27 mouse cellular contexts compared by ENCODE assay signal in the genomic region with DNA sequence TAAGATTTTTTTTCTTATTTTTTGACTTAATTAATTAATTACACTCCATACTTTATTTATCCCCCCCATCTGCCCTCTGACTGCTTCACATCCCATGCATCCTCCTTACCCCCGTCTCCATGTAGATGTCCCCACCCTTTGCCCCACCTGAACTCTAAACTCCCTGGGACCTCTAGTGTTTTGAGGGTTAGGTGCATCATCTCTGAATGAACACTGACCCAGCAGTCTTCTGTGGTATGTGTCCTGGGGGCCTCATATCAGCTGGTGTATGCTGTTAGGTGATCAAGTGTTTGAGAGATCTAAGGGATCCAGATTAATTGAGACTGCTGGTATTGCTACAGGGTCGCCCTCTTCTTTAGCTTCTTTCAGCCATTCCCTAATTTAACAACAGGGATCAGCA. TPM values are rescaled to one million over a fixed set of nuclear protein-coding genes. Genes with fewer than 3 reads are reported as not detected.
A peak's percentile ranks its signal among the peaks of the same experiment; 100 is the strongest.
DNase-seq lines count a peak whose midpoint lies in the region; ATAC-seq and TF ChIP-seq lines count a peak whose summit lies in the region.
"Had no signal": no experiment of that assay in that cellular context is flagged by ENCODE, and none has a peak within 500 bp of the region (broad histone marks: within the 10 kb centered on the region; RNA-seq: fewer than 3 reads in every experiment).

No protein-coding gene starts in this region.

- H3K4me1 ChIP-seq in forebrain, embryonic 15.5 days = no peaks in the 10 kb centered on the region
- no peaks in the 10 kb centered on the region for H3K4me1 ChIP-seq in forebrain, embryonic 16.5 days (replicated peaks; ENCODE audit: control insufficient read depth, insufficient read depth, low read length)
- no peaks in the 10 kb centered on the region for H3K4me1 ChIP-seq in hindbrain, embryonic 12.5 days
- no peaks in the 10 kb centered on the region for H3K4me1 ChIP-seq in hindbrain, embryonic 16.5 days (ENCODE audit: control insufficient read depth, insufficient read depth, low read depth, low read length)
- H3K4me1 ChIP-seq in kidney, postnatal 0 days (replicated peaks; ENCODE audit: insufficient read depth, low read length) = no peaks in the 10 kb centered on the region
- no peaks in the 10 kb centered on the region for H3K4me1 ChIP-seq in neural tube, embryonic 11.5 days (ENCODE audit: control insufficient read depth, insufficient read depth, low read length)
- H3K4me1 ChIP-seq: embryonic facial prominence, embryonic 15.5 days; limb, embryonic 12.5 days had no signal

- no peaks in the 10 kb centered on the region for H3K27me3 ChIP-seq in forebrain, embryonic 15.5 days
- no peaks in the 10 kb centered on the region for H3K27me3 ChIP-seq in forebrain, embryonic 16.5 days (replicated peaks; ENCODE audit: control insufficient read depth, insufficient read depth, low read length)
- H3K27me3 ChIP-seq in hindbrain, embryonic 12.5 days = no peaks in the 10 kb centered on the region
- H3K27me3 ChIP-seq in hindbrain, embryonic 16.5 days (replicated peaks; ENCODE audit: control insufficient read depth, insufficient read depth, low read length) = no peaks in the 10 kb centered on the region
- no peaks in the 10 kb centered on the region for H3K27me3 ChIP-seq in kidney, postnatal 0 days (ENCODE audit: insufficient read depth, low read length)
- H3K27me3 ChIP-seq in neural tube, embryonic 11.5 days (ENCODE audit: control insufficient read depth, insufficient read depth, low read length) = no peaks in the 10 kb centered on the region
- H3K27me3 ChIP-seq: embryonic facial prominence, embryonic 15.5 days; limb, embryonic 12.5 days had no signal

- no peak overlapping the region for H3K4me3 ChIP-seq in forebrain, embryonic 15.5 days
- no peak overlapping the region for H3K4me3 ChIP-seq in forebrain, embryonic 16.5 days (replicated peaks; ENCODE audit: low read length)
- H3K4me3 ChIP-seq in hindbrain, embryonic 12.5 days = no peak overlapping the region
- H3K4me3 ChIP-seq in hindbrain, embryonic 16.5 days (ENCODE audit: low read length) = no peak overlapping the region
- H3K4me3 ChIP-seq in kidney, postnatal 0 days (replicated peaks; ENCODE audit: low read depth, low read length) = no peak overlapping the region
- no peak overlapping the region for H3K4me3 ChIP-seq in neural tube, embryonic 11.5 days (ENCODE audit: low read depth, low read length)
- H3K4me3 ChIP-seq: embryonic facial prominence, embryonic 15.5 days; gastrocnemius, adult 2 months; layer of hippocampus, adult 2 months; limb, embryonic 12.5 days had no signal

- no peak for TF ChIP-seq CTCF in kidney, postnatal 0 days (IDR thresholded peaks at IDR 0.05; ENCODE audit: low read depth)

- ATAC-seq in forebrain, embryonic 15.5 days (replicated peaks) = peak; percentile 41; the same call in 1 of the 2 replicates
- no peak for ATAC-seq in forebrain, embryonic 16.5 days
- peak; percentile 54; the same call in 1 of the 2 replicates for ATAC-seq in hindbrain, embryonic 12.5 days (ENCODE audit: low FRiP score)
- ATAC-seq in hindbrain, embryonic 16.5 days = no peak
- 0 out of 2 replicates have a peak, but pooled peaks have one; percentile 59 for ATAC-seq in kidney, postnatal 0 days (replicated peaks; ENCODE audit: low FRiP score, low read depth)
- ATAC-seq in neural tube, embryonic 11.5 days (ENCODE audit: insufficient read depth, low FRiP score, low TSS enrichment) = peak; percentile 63; the same call in 1 of the 2 replicates
- ATAC-seq: intestine, postnatal 0 days had no signal

- no peaks in the 10 kb centered on the region for H3K36me3 ChIP-seq in forebrain, embryonic 15.5 days
- H3K36me3 ChIP-seq in forebrain, embryonic 16.5 days (ENCODE audit: control insufficient read depth, insufficient read depth) = no peaks in the 10 kb centered on the region
- H3K36me3 ChIP-seq in hindbrain, embryonic 12.5 days = no peaks in the 10 kb centered on the region
- H3K36me3 ChIP-seq in hindbrain, embryonic 16.5 days (ENCODE audit: control insufficient read depth, insufficient read depth, low read length) = no peaks in the 10 kb centered on the region
- H3K36me3 ChIP-seq in kidney, postnatal 0 days (ENCODE audit: insufficient read depth, low read length) = no peaks in the 10 kb centered on the region
- H3K36me3 ChIP-seq in neural tube, embryonic 11.5 days (ENCODE audit: control insufficient read depth, insufficient read depth, low read length) = no peaks in the 10 kb centered on the region
- H3K36me3 ChIP-seq: embryonic facial prominence, embryonic 15.5 days; limb, embryonic 12.5 days had no signal

- no peak overlapping the region for H3K27ac ChIP-seq in forebrain, embryonic 15.5 days (replicated peaks)
- no peak overlapping the region for H3K27ac ChIP-seq in forebrain, embryonic 16.5 days (ENCODE audit: low read length)
- H3K27ac ChIP-seq in hindbrain, embryonic 12.5 days = no peak overlapping the region
- H3K27ac ChIP-seq in hindbrain, embryonic 16.5 days (ENCODE audit: low read depth, low read length) = no peak overlapping the region
- no peak overlapping the region for H3K27ac ChIP-seq in kidney, postnatal 0 days
- no peak overlapping the region for H3K27ac ChIP-seq in neural tube, embryonic 11.5 days (ENCODE audit: low read depth, low read length)
- H3K27ac ChIP-seq: embryonic facial prominence, embryonic 15.5 days; gastrocnemius, adult 2 months; layer of hippocampus, adult 2 months; limb, embryonic 12.5 days; liver, embryonic 14.5 days had no signal

- 89% methylated on average over 2 of the region's 2 CpGs for WGBS in forebrain, embryonic 15.5 days
- WGBS in forebrain, embryonic 16.5 days = 82% methylated on average over 2 of the region's 2 CpGs
- 81% methylated on average over 2 of the region's 2 CpGs for WGBS in hindbrain, embryonic 12.5 days
- WGBS in hindbrain, embryonic 16.5 days = 86% methylated on average over 2 of the region's 2 CpGs
- WGBS in kidney, postnatal 0 days = 75% methylated on average over 2 of the region's 2 CpGs
- WGBS in neural tube, embryonic 11.5 days = 87% methylated on average over 2 of the region's 2 CpGs

- H3K9ac ChIP-seq in forebrain, embryonic 15.5 days (replicated peaks) = no peak overlapping the region
- H3K9ac ChIP-seq in forebrain, embryonic 16.5 days (replicated peaks; ENCODE audit: low read depth, low read length) = no peak overlapping the region
- no peak overlapping the region for H3K9ac ChIP-seq in hindbrain, embryonic 12.5 days
- H3K9ac ChIP-seq in hindbrain, embryonic 16.5 days (ENCODE audit: low read depth, low read length) = no peak overlapping the region
- H3K9ac ChIP-seq in kidney, postnatal 0 days (ENCODE audit: low read depth, low read length) = no peak overlapping the region
- no peak overlapping the region for H3K9ac ChIP-seq in neural tube, embryonic 11.5 days (ENCODE audit: low read length)
- H3K9ac ChIP-seq: embryonic facial prominence, embryonic 15.5 days; limb, embryonic 12.5 days; liver, embryonic 14.5 days; lung, embryonic 14.5 days had no signal

- no peaks in the 10 kb centered on the region for H3K9me3 ChIP-seq in forebrain, embryonic 15.5 days
- H3K9me3 ChIP-seq in forebrain, embryonic 16.5 days (ENCODE audit: control insufficient read depth, low read length) = no peaks in the 10 kb centered on the region; the same call in 1 of the 2 replicates
- H3K9me3 ChIP-seq in hindbrain, embryonic 12.5 days (replicated peaks) = peaks cover 8% of the 10 kb centered on the region
- no peaks in the 10 kb centered on the region; the same call in 1 of the 2 replicates for H3K9me3 ChIP-seq in hindbrain, embryonic 16.5 days (ENCODE audit: control insufficient read depth, low read length)
- H3K9me3 ChIP-seq in kidney, postnatal 0 days (replicated peaks; ENCODE audit: low read length) = no peaks in the 10 kb centered on the region
- peaks cover 5% of the 10 kb centered on the region; the same call in 1 of the 2 replicates for H3K9me3 ChIP-seq in neural tube, embryonic 11.5 days (ENCODE audit: control insufficient read depth, low read length)

- H3K4me2 ChIP-seq in forebrain, embryonic 15.5 days (replicated peaks) = no peak overlapping the region
- no peak overlapping the region for H3K4me2 ChIP-seq in forebrain, embryonic 16.5 days (ENCODE audit: low read length)
- no peak overlapping the region for H3K4me2 ChIP-seq in hindbrain, embryonic 12.5 days (replicated peaks)
- no peak overlapping the region for H3K4me2 ChIP-seq in hindbrain, embryonic 16.5 days (ENCODE audit: low read length)
- no peak overlapping the region for H3K4me2 ChIP-seq in kidney, postnatal 0 days (ENCODE audit: low read length)
- no peak overlapping the region for H3K4me2 ChIP-seq in neural tube, embryonic 11.5 days (ENCODE audit: low read depth)
- H3K4me2 ChIP-seq: embryonic facial prominence, embryonic 15.5 days; heart, embryonic 11.5 days; limb, embryonic 12.5 days; lung, embryonic 14.5 days had no signal

- DNase-seq in kidney, postnatal 0 days (ENCODE audit: low spot score) = no peak
- no peak for DNase-seq in kidney, postnatal 14 days
- no peak for DNase-seq in neural tube, embryonic 11.5 days (ENCODE audit: low spot score)
- no peak for DNase-seq in neural tube, embryonic 10.5 days (ENCODE audit: extremely low spot score, low spot score)
- DNase-seq: adrenal gland, postnatal 25 days; cerebellum, adult 8-10 months; cerebellum, postnatal 36 days; embryo, embryonic 11 days; gastrocnemius, adult 2 months; heart, postnatal 4 days; kidney, postnatal 10 days; lung, embryonic 14.5 days; right cerebral cortex, postnatal 14 days had no signal

RNA-seq across cellular contexts. Expression of a gene that starts 20.6 kb away (rescaled TPM):
- polyA plus RNA-seq in forebrain, embryonic 15.5 days (2015; fragmentation: Nextera tagmentation; extraction: Ambion mirVana) = not detected in 2 replicates
- 0.27 TPM in 1 of 2 replicates, not detected in the other for polyA plus RNA-seq in forebrain, embryonic 16.5 days (2015; fragmentation: Nextera tagmentation; extraction: Ambion mirVana)
- not detected in 2 replicates for polyA plus RNA-seq in hindbrain, embryonic 12.5 days (2016; fragmentation: Nextera tagmentation; extraction: Ambion mirVana)
- 0.16 TPM in 1 of 2 replicates, not detected in the other for polyA plus RNA-seq in hindbrain, embryonic 16.5 days (2015; fragmentation: Nextera tagmentation; extraction: Ambion mirVana)
- polyA plus RNA-seq in kidney, postnatal 0 days (2015; fragmentation: Nextera tagmentation; extraction: Ambion mirVana) = 0.67 and 1.3 TPM in 2 replicates
- polyA plus RNA-seq in neural tube, embryonic 11.5 days (2014; fragmentation: Nextera tagmentation; extraction: Ambion mirVana) = not detected in 2 replicates
- polyA plus RNA-seq: embryonic facial prominence, embryonic 15.5 days; heart, embryonic 11.5 days; limb, embryonic 12.5 days; lung, embryonic 14.5 days had no signal

RNA-seq across cellular contexts. Expression of a gene that starts 31.3 kb away (rescaled TPM):
- not detected in 2 replicates for polyA plus RNA-seq in forebrain, embryonic 15.5 days (2015; fragmentation: Nextera tagmentation; extraction: Ambion mirVana)
- polyA plus RNA-seq in forebrain, embryonic 16.5 days (2015; fragmentation: Nextera tagmentation; extraction: Ambion mirVana) = not detected in 2 replicates
- not detected in 2 replicates for polyA plus RNA-seq in hindbrain, embryonic 12.5 days (2016; fragmentation: Nextera tagmentation; extraction: Ambion mirVana)
- polyA plus RNA-seq in hindbrain, embryonic 16.5 days (2015; fragmentation: Nextera tagmentation; extraction: Ambion mirVana) = 0.10 TPM in 1 of 2 replicates, not detected in the other
- polyA plus RNA-seq in kidney, postnatal 0 days (2015; fragmentation: Nextera tagmentation; extraction: Ambion mirVana) = 2.5 and 3.0 TPM in 2 replicates
- polyA plus RNA-seq in neural tube, embryonic 11.5 days (2014; fragmentation: Nextera tagmentation; extraction: Ambion mirVana) = not detected in 2 replicates
- polyA plus RNA-seq: brain, embryonic 14.5 days; frontal cortex, adult 2 months; heart, embryonic 11.5 days; intestine, postnatal 0 days; limb, embryonic 12.5 days; liver, embryonic 14.5 days; lung, embryonic 14.5 days; testis, adult 2 months; urinary bladder, adult 2 months had no signal

Comparison
In these comparisons a context has a peak if more than half of its experiments do, and no peak if none do; other contexts are left out.
1. ATAC-seq: peak in forebrain, embryonic 15.5 days (single experiment), hindbrain, embryonic 12.5 days (single experiment), kidney, postnatal 0 days (single experiment) and neural tube, embryonic 11.5 days (single experiment); none in forebrain, embryonic 16.5 days (single experiment) and hindbrain, embryonic 16.5 days (single experiment).